Mouse (Mus musculus) heart, embryonic 16.5 days (tissue): Measurements from ENCODE around the gene Ggt1. TPM values are rescaled to one million over a fixed set of nuclear protein-coding genes. Genes with fewer than 3 reads are reported as not detected.

Experiments
- ATAC-seq: fragments of 200-750 bp; cut with Nextera tagmentation; replicated peaks from 2 replicates; pipeline ENCODE4 v1.8.0; 2017; ENCODE audit warnings: moderate number of reproducible peaks; ENCODE audit not compliant: insufficient read depth, low FRiP score; ENCODE audit errors: extremely low read depth
- H3K27ac ChIP-seq: fragments of 300-500 bp; sonication (generic); 2 replicates; pipeline ENCODE4 v1.5.1; 2014; ENCODE audit warnings: mild to moderate bottlenecking, low read length, control low read depth, moderate library complexity
- H3K27me3 ChIP-seq: fragments of 300-500 bp; sonication (generic); 2 replicates; pipeline ENCODE4 v1.6.1; 2014; ENCODE audit warnings: low read length, mixed read lengths; ENCODE audit not compliant: control insufficient read depth, insufficient read depth
- H3K36me3 ChIP-seq: fragments of 300-500 bp; sonication (generic); 2 replicates; pipeline ENCODE4 v1.6.1; 2014; ENCODE audit not compliant: control insufficient read depth, insufficient read depth
- H3K4me1 ChIP-seq: fragments of 300-500 bp; sonication (generic); 2 replicates; pipeline ENCODE4 v1.6.1; 2014; ENCODE audit warnings: low read length, mixed read lengths; ENCODE audit not compliant: control insufficient read depth, insufficient read depth
- H3K4me2 ChIP-seq: fragments of 300-500 bp; sonication (generic); 2 replicates; pipeline ENCODE4 v1.6.1; 2014; ENCODE audit warnings: low read depth, mild to moderate bottlenecking, control low read depth, low read length
- H3K4me3 ChIP-seq: fragments of 300-500 bp; sonication (generic); 2 replicates; pipeline ENCODE4 v1.5.1; 2014; ENCODE audit warnings: mild to moderate bottlenecking, control low read depth, low read length
- H3K9ac ChIP-seq: fragments of 300-500 bp; sonication (generic); 2 replicates; pipeline ENCODE4 v1.6.1; 2014; ENCODE audit warnings: low read length, control low read depth
- H3K9me3 ChIP-seq: fragments of 300-500 bp; sonication (generic); replicated peaks from 2 replicates; pipeline ENCODE4 v1.6.1; 2016; ENCODE audit warnings: low read length; ENCODE audit not compliant: control insufficient read depth
- WGBS: fragments of 180-500 bp; shearing (Covaris S2); extraction: QIAGEN DNeasy Blood & Tissue Kit; methylation state at CpG from one replicate; pipeline ENCODE4 v1.1.7; 2014; 5-methylcytosine and 5-hydroxymethylcytosine counted together
- polyA plus RNA-seq: library from polyadenylated mRNA; unstranded; fragments of >200 nt; fragmentation: Nextera tagmentation; extraction: Ambion mirVana; gene quantifications from 2 replicates; pipeline ENCODE4 v1.2.1, GENCODE M21; 2015

Gene Ggt1
- polyA plus RNA-seq, 1 experiment from 2014 or later: 2.4 TPM

GRCm38 (mm10) chr10:75625920-75626319 lies 64.5 kb downstream of the Ggt1 start:
- H3K4me3 ChIP-seq: no peak overlapping the region
- H3K9ac ChIP-seq: no peak overlapping the region
- H3K27me3 ChIP-seq: no peaks in the 10 kb centered on the region
- H3K4me2 ChIP-seq: no peak overlapping the region
- peaks cover 2% of the 10 kb centered on the region; the same call in 1 of the 2 replicates for H3K9me3 ChIP-seq
- no peaks in the 10 kb centered on the region; the same call in 1 of the 2 replicates for H3K4me1 ChIP-seq
- H3K36me3 ChIP-seq: no peaks in the 10 kb centered on the region
- H3K27ac ChIP-seq: no peak overlapping the region
- no peak for ATAC-seq
- 37% methylated on average over 6 of the region's 6 CpGs for WGBS

GRCm38 (mm10) chr10:75626991-75627390 lies 65.6 kb downstream of the Ggt1 start:
- Histone ChIP-seq H3K4me2 (no peak overlapping the region), H3K9me3 (peaks cover 2% of the 10 kb centered on the region; the same call in 1 of the 2 replicates), H3K27me3 (no peaks in the 10 kb centered on the region), H3K27ac (no peak overlapping the region), H3K9ac (no peak overlapping the region), H3K4me3 (no peak overlapping the region), H3K36me3 (no peaks in the 10 kb centered on the region), H3K4me1 (no peaks in the 10 kb centered on the region; the same call in 1 of the 2 replicates)
- WGBS: 60% methylated on average over 3 of the region's 3 CpGs
- ATAC-seq: no peak

- Histone ChIP-seq H3K9me3 (no peaks in the 10 kb centered on the region; the same call in 1 of the 2 replicates), H3K36me3 (no peaks in the 10 kb centered on the region), H3K4me2 (no peak overlapping the region), H3K27me3 (no peaks in the 10 kb centered on the region), H3K4me3 (no peak overlapping the region), H3K4me1 (peaks cover 2% of the 10 kb centered on the region; the same call in 1 of the 2 replicates), H3K9ac (no peak overlapping the region), H3K27ac (no peak overlapping the region)
- ATAC-seq: no peak
- WGBS: 71% methylated on average over 3 of the region's 3 CpGs
Measured at GRCm38 (mm10) chr10:75627490-75627889, 66.1 kb downstream of the Ggt1 start.

- no peak overlapping the region for H3K4me2 ChIP-seq
- 39% methylated on average over 5 of the region's 5 CpGs for WGBS
- no peaks in the 10 kb centered on the region; the same call in 1 of the 2 replicates for H3K9me3 ChIP-seq
- H3K9ac ChIP-seq: no peak overlapping the region
- H3K27me3 ChIP-seq: no peaks in the 10 kb centered on the region
- 0 out of 2 replicates have a peak, but pooled peaks cover 4% of the 10 kb centered on the region for H3K4me1 ChIP-seq
- H3K36me3 ChIP-seq: no peaks in the 10 kb centered on the region
- H3K4me3 ChIP-seq: no peak overlapping the region
- H3K27ac ChIP-seq: 0 out of 2 replicates have a peak overlapping the region, but pooled peaks have one; percentile 24
- peak; percentile 54 for ATAC-seq
Measured at GRCm38 (mm10) chr10:75632633-75633032, 71.2 kb downstream of the Ggt1 start.

- Histone ChIP-seq H3K9me3 (no peaks in the 10 kb centered on the region; the same call in 1 of the 2 replicates), H3K27me3 (no peaks in the 10 kb centered on the region), H3K9ac (no peak overlapping the region), H3K4me2 (no peak overlapping the region), H3K36me3 (no peaks in the 10 kb centered on the region), H3K4me1 (0 out of 2 replicates have a peak, but pooled peaks cover 4% of the 10 kb centered on the region), H3K27ac (0 out of 2 replicates have a peak overlapping the region, but pooled peaks have one; percentile 24), H3K4me3 (no peak overlapping the region)
- no peak for ATAC-seq
- 68% methylated on average over 5 of the region's 5 CpGs for WGBS
Measured at GRCm38 (mm10) chr10:75633048-75633447, 71.6 kb downstream of the Ggt1 start.

- H3K27me3 ChIP-seq: no peaks in the 10 kb centered on the region
- H3K4me1 ChIP-seq: 0 out of 2 replicates have a peak, but pooled peaks cover 4% of the 10 kb centered on the region
- H3K9ac ChIP-seq: no peak overlapping the region
- H3K4me3 ChIP-seq: no peak overlapping the region
- no peaks in the 10 kb centered on the region for H3K36me3 ChIP-seq
- H3K4me2 ChIP-seq: no peak overlapping the region
- no peak for ATAC-seq
- 68% methylated on average over 14 of the region's 14 CpGs for WGBS
- H3K27ac ChIP-seq: no peak overlapping the region
- H3K9me3 ChIP-seq: no peaks in the 10 kb centered on the region; the same call in 1 of the 2 replicates
Measured at GRCm38 (mm10) chr10:75633576-75634139, 72.3 kb downstream of the Ggt1 start.

- ATAC-seq: no peak
- Histone ChIP-seq H3K9me3 (no peaks in the 10 kb centered on the region; the same call in 1 of the 2 replicates), H3K9ac (no peak overlapping the region), H3K27ac (no peak overlapping the region), H3K4me3 (no peak overlapping the region), H3K27me3 (no peaks in the 10 kb centered on the region), H3K4me1 (0 out of 2 replicates have a peak, but pooled peaks cover 4% of the 10 kb centered on the region), H3K36me3 (no peaks in the 10 kb centered on the region), H3K4me2 (no peak overlapping the region)
- WGBS: 93% methylated on average over 8 of the region's 8 CpGs
Measured at GRCm38 (mm10) chr10:75634610-75635009, 73.2 kb downstream of the Ggt1 start.

GRCm38 (mm10) chr10:75635019-75635692 lies 73.8 kb downstream of the Ggt1 start:
- Histone ChIP-seq H3K27ac (no peak overlapping the region), H3K27me3 (no peaks in the 10 kb centered on the region), H3K4me1 (0 out of 2 replicates have a peak, but pooled peaks cover 4% of the 10 kb centered on the region), H3K9ac (no peak overlapping the region), H3K9me3 (no peaks in the 10 kb centered on the region), H3K36me3 (no peaks in the 10 kb centered on the region), H3K4me3 (no peak overlapping the region), H3K4me2 (no peak overlapping the region)
- WGBS: 63% methylated on average over 14 of the region's 14 CpGs
- ATAC-seq: no peak

- H3K4me3 ChIP-seq: no peak overlapping the region
- H3K9ac ChIP-seq: no peak overlapping the region
- no peaks in the 10 kb centered on the region for H3K9me3 ChIP-seq
- ATAC-seq: peak; percentile 40
- 4% methylated on average over 9 of the region's 9 CpGs for WGBS
- H3K4me1 ChIP-seq: 0 out of 2 replicates have a peak, but pooled peaks cover 4% of the 10 kb centered on the region
- no peak overlapping the region for H3K4me2 ChIP-seq
- no peaks in the 10 kb centered on the region for H3K36me3 ChIP-seq
- no peak overlapping the region for H3K27ac ChIP-seq
- no peaks in the 10 kb centered on the region for H3K27me3 ChIP-seq
Measured at GRCm38 (mm10) chr10:75635693-75636055, 74.3 kb downstream of the Ggt1 start.
